Mouse (Mus musculus): ENCODE results near the gene Rmnd5b. TPM values are rescaled to one million over a fixed set of nuclear protein-coding genes. Genes with fewer than 3 reads are reported as not detected.
"Not testable (repeated sequence)": the region's sequence is repeated elsewhere in the genome, so short reads cannot be mapped to it uniquely, and the experiment has no call there.

Gene Rmnd5b
- polyA plus RNA-seq, 1 experiment from 2014 or later, result 47.8 TPM

GRCm38 (mm10) chr11:51633721-51634120 lies 2.0 kb downstream of the Rmnd5b start:
- no peak overlapping the region for H3K27ac ChIP-seq (ENCODE audit: low read depth, low read length)
- peaks cover 5% of the 10 kb centered on the region; the same call in 1 of the 2 replicates for H3K36me3 ChIP-seq (ENCODE audit: control insufficient read depth, insufficient read depth, low read length)
- H3K27me3 ChIP-seq (replicated peaks; ENCODE audit: control insufficient read depth, insufficient read depth, low read length), result no peaks in the 10 kb centered on the region
- H3K9me3 ChIP-seq (ENCODE audit: control insufficient read depth, low read length), result no peaks in the 10 kb centered on the region
- peaks cover 16% of the 10 kb centered on the region for H3K4me1 ChIP-seq (replicated peaks; ENCODE audit: control insufficient read depth, insufficient read depth, low read length)
- 0 out of 2 replicates have a peak overlapping the region, but pooled peaks have one; percentile 3 for H3K4me2 ChIP-seq
- ATAC-seq (replicated peaks; ENCODE audit: low FRiP score) (no peak), DNase-seq (ENCODE audit: low spot score) (no peak)
- WGBS, result 89% methylated on average over 3 of the region's 3 CpGs
- H3K4me3 ChIP-seq (ENCODE audit: low read depth, low read length), result no peak overlapping the region
- H3K9ac ChIP-seq (ENCODE audit: low read depth, low read length), result no peak overlapping the region

DNA sequence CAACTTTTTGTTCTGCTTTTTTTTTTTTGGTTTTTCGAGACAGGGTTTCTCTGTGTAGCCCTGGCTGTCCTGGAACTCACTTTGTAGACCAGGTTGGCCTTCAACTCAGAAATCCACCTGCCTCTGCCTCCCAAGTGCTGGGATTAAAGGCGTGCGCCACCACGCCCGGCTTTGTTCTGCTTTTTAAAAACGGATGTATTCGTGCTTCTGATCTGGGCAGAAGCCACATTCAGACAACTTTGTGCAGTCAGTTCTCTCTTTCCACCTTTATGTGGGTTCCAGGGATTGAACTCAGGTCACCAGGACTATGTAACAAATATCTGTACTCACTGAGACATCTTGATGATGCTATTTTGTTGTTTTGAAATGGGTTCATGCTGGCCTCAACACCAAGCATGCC lies 2.5 kb downstream of the Rmnd5b start:
- DNase-seq (ENCODE audit: low spot score); H3K9ac ChIP-seq (ENCODE audit: low read depth, low read length); ATAC-seq (replicated peaks; ENCODE audit: low FRiP score); H3K9me3 ChIP-seq (ENCODE audit: control insufficient read depth, low read length); H3K27ac ChIP-seq (ENCODE audit: low read depth, low read length); H3K36me3 ChIP-seq (ENCODE audit: control insufficient read depth, insufficient read depth, low read length); H3K27me3 ChIP-seq (replicated peaks; ENCODE audit: control insufficient read depth, insufficient read depth, low read length); H3K4me3 ChIP-seq (ENCODE audit: low read depth, low read length); H3K4me2 ChIP-seq: not testable (repeated sequence)
- H3K4me1 ChIP-seq (replicated peaks; ENCODE audit: control insufficient read depth, insufficient read depth, low read length), result peaks cover 15% of the 10 kb centered on the region
- 80% methylated on average over 7 of the region's 7 CpGs for WGBS

DNA sequence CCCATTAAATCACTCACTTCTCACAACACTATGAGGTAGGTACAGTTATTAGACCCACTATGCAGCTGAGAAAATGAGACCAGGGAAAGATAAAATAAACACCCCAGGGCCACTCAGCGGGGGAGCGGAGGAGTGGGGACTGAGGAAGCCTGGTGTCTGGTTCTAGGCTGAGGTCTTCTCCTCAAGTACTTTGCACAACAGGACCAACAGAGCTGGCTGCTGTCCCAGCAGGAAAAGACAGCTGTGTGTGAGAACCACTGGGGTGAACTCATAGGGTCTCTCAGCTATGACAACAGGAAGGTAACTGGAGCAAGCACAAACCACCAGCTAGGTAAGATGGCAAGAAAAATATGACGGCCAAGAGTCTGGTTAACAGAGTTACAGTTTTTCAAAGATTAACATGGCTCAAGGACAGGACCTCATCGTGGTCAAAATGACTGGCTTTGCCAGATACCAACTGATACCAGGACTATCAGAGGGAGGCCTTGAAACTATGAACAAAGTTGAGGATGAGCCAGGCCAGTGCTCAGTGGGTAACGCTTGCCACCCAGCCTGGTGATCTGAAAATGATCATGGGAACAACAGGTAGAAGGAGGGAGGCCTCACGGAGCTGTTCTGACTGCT lies 3.5 kb downstream of the Rmnd5b start:
- ATAC-seq (replicated peaks; ENCODE audit: low FRiP score) (no peak), DNase-seq (ENCODE audit: low spot score) (no peak)
- Histone ChIP-seq H3K9me3 (ENCODE audit: control insufficient read depth, low read length) (no peaks in the 10 kb centered on the region), H3K4me1 (replicated peaks; ENCODE audit: control insufficient read depth, insufficient read depth, low read length) (peaks cover 11% of the 10 kb centered on the region), H3K27me3 (replicated peaks; ENCODE audit: control insufficient read depth, insufficient read depth, low read length) (no peaks in the 10 kb centered on the region), H3K36me3 (ENCODE audit: control insufficient read depth, insufficient read depth, low read length) (peaks cover 11% of the 10 kb centered on the region), H3K4me3 (ENCODE audit: low read depth, low read length) (no peak overlapping the region), H3K9ac (ENCODE audit: low read depth, low read length) (no peak overlapping the region), H3K27ac (ENCODE audit: low read depth, low read length) (no peak overlapping the region), H3K4me2 (no peak overlapping the region)
- 74% methylated on average over 6 of the region's 6 CpGs for WGBS

DNA sequence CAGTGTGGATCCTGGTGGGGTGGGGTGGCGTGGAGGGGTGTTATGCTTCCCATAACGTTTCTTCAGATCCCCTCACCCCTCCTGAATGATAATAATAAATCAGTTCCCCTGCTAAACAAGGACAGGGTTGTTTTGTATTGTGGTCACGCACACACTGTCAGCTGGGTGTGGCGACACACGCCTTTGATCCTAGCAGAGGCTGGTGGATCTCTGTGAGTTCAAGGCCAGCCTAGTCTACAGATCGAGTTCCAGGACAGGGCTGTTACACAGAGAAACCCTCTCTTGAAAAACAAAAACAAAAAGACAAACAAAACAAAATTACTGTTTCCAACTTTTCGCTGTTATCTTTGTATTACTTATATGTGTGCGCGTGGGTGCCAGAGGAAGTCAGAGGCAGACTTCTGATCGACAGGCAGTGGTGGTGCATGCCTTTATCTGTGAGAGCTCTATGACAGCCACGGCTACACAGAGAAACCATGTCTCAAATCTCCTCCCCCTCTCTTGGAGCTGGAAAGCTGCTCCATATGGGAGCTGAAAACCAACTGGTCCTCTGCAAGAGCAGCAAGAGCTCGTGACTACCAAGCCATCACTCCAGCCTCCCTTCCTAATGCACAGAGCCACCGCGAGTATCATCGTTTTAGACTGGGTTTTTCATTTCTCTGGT lies 5.9 kb downstream of the Rmnd5b start:
- Histone ChIP-seq H3K4me1 (replicated peaks; ENCODE audit: control insufficient read depth, insufficient read depth, low read length) (peaks cover 14% of the 10 kb centered on the region), H3K9me3 (ENCODE audit: control insufficient read depth, low read length) (no peaks in the 10 kb centered on the region), H3K27ac (ENCODE audit: low read depth, low read length) (no peak overlapping the region), H3K4me2 (no peak overlapping the region), H3K9ac (ENCODE audit: low read depth, low read length) (no peak overlapping the region), H3K27me3 (replicated peaks; ENCODE audit: control insufficient read depth, insufficient read depth, low read length) (no peaks in the 10 kb centered on the region), H3K4me3 (ENCODE audit: low read depth, low read length) (no peak overlapping the region), H3K36me3 (ENCODE audit: control insufficient read depth, insufficient read depth, low read length) (peaks cover 27% of the 10 kb centered on the region)
- no peak for DNase-seq (ENCODE audit: low spot score)
- no peak for ATAC-seq (replicated peaks; ENCODE audit: low FRiP score)
- 65% methylated on average over 15 of the region's 15 CpGs for WGBS

DNA sequence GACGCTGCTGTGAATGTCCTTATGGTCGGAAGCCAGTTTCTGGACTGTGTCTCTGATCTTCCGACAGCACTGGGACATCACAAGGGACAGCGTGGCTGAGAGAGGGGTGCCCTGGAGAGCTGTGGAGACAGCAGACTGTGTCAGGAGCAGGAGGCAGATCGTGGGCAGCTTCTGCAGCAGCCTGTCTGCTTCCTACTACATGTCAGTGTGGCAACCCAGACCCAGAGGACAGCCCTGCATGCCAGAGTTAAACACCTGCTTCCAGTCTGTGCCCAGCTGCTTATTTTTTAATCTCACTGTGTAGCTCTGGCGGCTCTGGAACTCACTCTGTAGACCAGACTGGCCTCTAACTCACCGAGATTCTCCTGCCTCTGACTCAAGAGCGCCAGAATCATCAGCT lies 7.8 kb downstream of the Rmnd5b start:
- peaks cover 43% of the 10 kb centered on the region for H3K36me3 ChIP-seq (ENCODE audit: control insufficient read depth, insufficient read depth, low read length)
- no peak for ATAC-seq (replicated peaks; ENCODE audit: low FRiP score)
- DNase-seq (ENCODE audit: low spot score), result no peak

GRCm38 (mm10) chr11:51627425-51627824 lies 8.3 kb downstream of the Rmnd5b start:
- H3K9ac ChIP-seq (ENCODE audit: low read depth, low read length), result no peak overlapping the region
- no peak for ATAC-seq (replicated peaks; ENCODE audit: low FRiP score)
- H3K4me3 ChIP-seq (ENCODE audit: low read depth, low read length), result no peak overlapping the region
- H3K27me3 ChIP-seq (replicated peaks; ENCODE audit: control insufficient read depth, insufficient read depth, low read length), result no peaks in the 10 kb centered on the region
- H3K4me2 ChIP-seq, result no peak overlapping the region
- peaks cover 14% of the 10 kb centered on the region for H3K4me1 ChIP-seq (replicated peaks; ENCODE audit: control insufficient read depth, insufficient read depth, low read length)
- H3K36me3 ChIP-seq (ENCODE audit: control insufficient read depth, insufficient read depth, low read length), result peaks cover 47% of the 10 kb centered on the region
- WGBS, result 93% methylated on average over 9 of the region's 9 CpGs
- H3K9me3 ChIP-seq (ENCODE audit: control insufficient read depth, low read length), result no peaks in the 10 kb centered on the region
- H3K27ac ChIP-seq (ENCODE audit: low read depth, low read length), result no peak overlapping the region
- no peak for DNase-seq (ENCODE audit: low spot score)

More for the DNA sequence above, 7.8 kb downstream of the Rmnd5b start:
- 90% methylated on average over 8 of the region's 8 CpGs for WGBS
- Histone ChIP-seq H3K4me2 (no peak overlapping the region), H3K4me3 (ENCODE audit: low read depth, low read length) (no peak overlapping the region), H3K9ac (ENCODE audit: low read depth, low read length) (no peak overlapping the region), H3K27ac (ENCODE audit: low read depth, low read length) (no peak overlapping the region), H3K4me1 (replicated peaks; ENCODE audit: control insufficient read depth, insufficient read depth, low read length) (peaks cover 14% of the 10 kb centered on the region), H3K27me3 (replicated peaks; ENCODE audit: control insufficient read depth, insufficient read depth, low read length) (no peaks in the 10 kb centered on the region), H3K9me3 (ENCODE audit: control insufficient read depth, low read length) (no peaks in the 10 kb centered on the region)

DNA sequence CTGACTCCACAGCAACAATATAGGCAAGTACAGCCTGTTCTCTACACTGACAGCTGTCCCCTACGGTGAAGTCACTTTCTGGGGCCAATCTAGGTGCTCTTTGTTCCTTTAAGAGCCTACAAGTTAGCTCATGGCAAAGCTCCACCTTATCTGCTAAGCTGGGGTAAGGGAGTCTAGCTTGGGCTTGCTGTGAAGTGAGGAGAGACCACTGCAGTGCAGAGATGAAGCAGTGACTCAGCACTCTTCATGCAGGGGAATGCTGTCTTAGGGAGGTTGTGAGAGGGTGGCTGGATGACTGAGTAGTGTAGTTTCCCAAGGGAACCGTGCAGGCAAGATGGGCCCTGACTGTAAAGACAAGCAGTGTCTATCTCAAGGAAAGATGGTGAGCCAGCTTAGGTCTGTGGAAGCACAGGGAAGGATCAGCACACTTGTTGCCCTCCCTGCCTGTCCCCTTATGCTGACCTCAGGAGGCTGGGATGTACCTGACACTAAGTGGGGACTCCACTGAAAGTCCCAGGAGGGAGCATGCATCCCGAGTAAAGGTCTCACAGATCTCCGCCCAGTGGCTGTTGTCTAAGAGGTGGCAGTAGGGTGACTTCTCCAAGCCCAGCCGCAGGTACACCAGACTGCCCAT lies 10.4 kb downstream of the Rmnd5b start:
- Histone ChIP-seq H3K9ac (ENCODE audit: low read depth, low read length) (0 out of 2 replicates have a peak overlapping the region, but pooled peaks have one; percentile 8), H3K9me3 (ENCODE audit: control insufficient read depth, low read length) (no peaks in the 10 kb centered on the region), H3K4me1 (replicated peaks; ENCODE audit: control insufficient read depth, insufficient read depth, low read length) (peaks cover 27% of the 10 kb centered on the region), H3K4me3 (ENCODE audit: low read depth, low read length) (no peak overlapping the region), H3K27ac (ENCODE audit: low read depth, low read length) (peak overlapping the region; percentile 40; the same call in 1 of the 2 replicates), H3K4me2 (peak overlapping the region; percentile 21; the same call in 1 of the 2 replicates), H3K36me3 (ENCODE audit: control insufficient read depth, insufficient read depth, low read length) (peaks cover 56% of the 10 kb centered on the region), H3K27me3 (replicated peaks; ENCODE audit: control insufficient read depth, insufficient read depth, low read length) (no peaks in the 10 kb centered on the region)
- 75% methylated on average over 5 of the region's 5 CpGs for WGBS
- ATAC-seq (replicated peaks; ENCODE audit: low FRiP score) (peak; percentile 80), DNase-seq (ENCODE audit: low spot score) (no peak)

- H3K9ac ChIP-seq (ENCODE audit: low read depth, low read length), result no peak overlapping the region
- ATAC-seq (replicated peaks; ENCODE audit: low FRiP score) (no peak), DNase-seq (ENCODE audit: low spot score) (no peak)
- H3K9me3 ChIP-seq (ENCODE audit: control insufficient read depth, low read length), result no peaks in the 10 kb centered on the region
- H3K4me1 ChIP-seq (replicated peaks; ENCODE audit: control insufficient read depth, insufficient read depth, low read length), result peaks cover 22% of the 10 kb centered on the region
- 87% methylated on average over 7 of the region's 7 CpGs for WGBS
- no peak overlapping the region for H3K4me3 ChIP-seq (ENCODE audit: low read depth, low read length)
- no peak overlapping the region for H3K27ac ChIP-seq (ENCODE audit: low read depth, low read length)
- H3K36me3 ChIP-seq (ENCODE audit: control insufficient read depth, insufficient read depth, low read length), result peaks cover 48% of the 10 kb centered on the region
- no peak overlapping the region for H3K4me2 ChIP-seq
- H3K27me3 ChIP-seq (replicated peaks; ENCODE audit: control insufficient read depth, insufficient read depth, low read length), result no peaks in the 10 kb centered on the region
Measured at GRCm38 (mm10) chr11:51622971-51623491, 12.7 kb downstream of the Rmnd5b start.
